Comparison of ENCODE assay signal across 33 mouse cellular contexts in the genomic region with DNA sequence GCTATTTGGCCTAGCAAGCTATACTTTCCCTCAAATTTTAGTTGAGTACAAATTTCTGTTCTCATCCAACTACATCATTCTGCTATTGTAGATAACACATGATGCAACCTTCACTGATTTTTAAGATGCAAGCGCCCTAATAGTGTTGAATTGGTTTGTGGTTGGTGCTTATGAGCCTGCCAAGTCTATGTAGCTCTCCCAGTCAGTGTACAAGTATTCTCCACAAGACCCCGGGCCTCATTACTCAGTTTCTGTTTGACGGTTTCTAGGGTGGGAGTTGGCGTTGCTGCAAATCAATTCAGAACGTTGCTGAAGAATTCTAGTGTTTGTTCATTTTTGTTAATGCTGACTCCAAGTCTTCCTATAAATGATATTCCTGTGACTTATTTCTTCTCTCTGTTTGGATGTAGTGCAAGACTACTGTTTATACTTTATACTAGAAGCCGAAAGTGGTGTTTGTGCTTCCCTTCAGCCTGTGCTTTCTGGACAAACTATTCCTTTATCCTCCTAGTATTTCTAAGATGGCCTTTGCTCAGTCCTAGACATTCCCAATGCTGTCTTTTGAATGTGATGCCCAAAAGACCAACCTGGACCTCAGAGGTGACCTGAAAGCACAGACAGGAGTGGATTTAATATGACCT.
DNase-seq lines count a peak whose midpoint lies in the region; ATAC-seq and TF ChIP-seq lines count a peak whose summit lies in the region.
"Had no signal": no experiment of that assay in that cellular context is flagged by ENCODE, and none has a peak within 500 bp of the region (broad histone marks: within the 10 kb centered on the region; RNA-seq: fewer than 3 reads in every experiment).

No protein-coding gene starts in this region.

- 63% methylated on average over 6 of the region's 6 CpGs for WGBS in kidney, embryonic 15.5 days
- 54% methylated on average over 6 of the region's 6 CpGs for WGBS in kidney, embryonic 16.5 days
- WGBS in midbrain, embryonic 11.5 days = 89% methylated on average over 6 of the region's 6 CpGs
- WGBS in midbrain, embryonic 15.5 days = 90% methylated on average over 6 of the region's 6 CpGs
- 37% methylated on average over 6 of the region's 6 CpGs for WGBS in stomach, embryonic 14.5 days
- WGBS in stomach, postnatal 0 days = 36% methylated on average over 6 of the region's 6 CpGs

- no peak for TF ChIP-seq CTCF in stomach, postnatal 0 days (IDR thresholded peaks at IDR 0.05; ENCODE audit: low read depth)

- H3K4me3 ChIP-seq in kidney, embryonic 15.5 days (replicated peaks) = no peak overlapping the region
- H3K4me3 ChIP-seq in kidney, embryonic 16.5 days (ENCODE audit: low read length) = no peak overlapping the region
- H3K4me3 ChIP-seq in midbrain, embryonic 11.5 days (ENCODE audit: low read depth, low read length) = no peak overlapping the region
- H3K4me3 ChIP-seq in midbrain, embryonic 15.5 days = no peak overlapping the region
- H3K4me3 ChIP-seq in stomach, embryonic 14.5 days (ENCODE audit: low read depth, low read length) = no peak overlapping the region
- H3K4me3 ChIP-seq in stomach, postnatal 0 days (ENCODE audit: low read depth, low read length) = no peak overlapping the region
- H3K4me3 ChIP-seq: embryonic facial prominence, embryonic 10.5 days; embryonic facial prominence, embryonic 13.5 days; erythroblast, embryonic 14.5 days; forebrain, embryonic 10.5 days; heart, embryonic 12.5 days; heart, embryonic 15.5 days; hindbrain, embryonic 10.5 days; hindbrain, embryonic 13.5 days had no signal

- H3K36me3 ChIP-seq in kidney, embryonic 15.5 days = no peaks in the 10 kb centered on the region
- no peaks in the 10 kb centered on the region for H3K36me3 ChIP-seq in kidney, embryonic 16.5 days (ENCODE audit: insufficient read depth, low read length)
- no peaks in the 10 kb centered on the region for H3K36me3 ChIP-seq in midbrain, embryonic 11.5 days (ENCODE audit: control insufficient read depth, insufficient read depth, low read length)
- no peaks in the 10 kb centered on the region for H3K36me3 ChIP-seq in midbrain, embryonic 15.5 days (replicated peaks)
- H3K36me3 ChIP-seq in stomach, embryonic 14.5 days (ENCODE audit: control insufficient read depth, insufficient read depth, low read length) = no peaks in the 10 kb centered on the region
- no peaks in the 10 kb centered on the region for H3K36me3 ChIP-seq in stomach, postnatal 0 days (ENCODE audit: control insufficient read depth, insufficient read depth, low read length)
- H3K36me3 ChIP-seq: embryonic facial prominence, embryonic 10.5 days; embryonic facial prominence, embryonic 13.5 days; forebrain, embryonic 10.5 days; G1E; heart, embryonic 12.5 days; heart, embryonic 15.5 days; hindbrain, embryonic 10.5 days; hindbrain, embryonic 13.5 days had no signal

- H3K9me3 ChIP-seq in kidney, embryonic 15.5 days (replicated peaks) = no peaks in the 10 kb centered on the region
- no peaks in the 10 kb centered on the region for H3K9me3 ChIP-seq in kidney, embryonic 16.5 days (ENCODE audit: low read length)
- no peaks in the 10 kb centered on the region for H3K9me3 ChIP-seq in midbrain, embryonic 11.5 days (ENCODE audit: control insufficient read depth, low read length)
- no peaks in the 10 kb centered on the region for H3K9me3 ChIP-seq in midbrain, embryonic 15.5 days
- no peaks in the 10 kb centered on the region for H3K9me3 ChIP-seq in stomach, embryonic 14.5 days (ENCODE audit: control insufficient read depth, low read depth, low read length)
- no peaks in the 10 kb centered on the region for H3K9me3 ChIP-seq in stomach, postnatal 0 days (ENCODE audit: control insufficient read depth, low read length)
- H3K9me3 ChIP-seq: embryonic facial prominence, embryonic 10.5 days; embryonic facial prominence, embryonic 13.5 days; forebrain, embryonic 10.5 days; G1E; heart, embryonic 12.5 days; heart, embryonic 15.5 days; hindbrain, embryonic 10.5 days; hindbrain, embryonic 13.5 days had no signal

- peak; percentile 77 for DNase-seq in midbrain, embryonic 11.5 days (ENCODE audit: low spot score, missing footprints)
- no peak for DNase-seq in stomach, postnatal 0 days (ENCODE audit: low spot score)
- no peak for DNase-seq in right cerebral cortex, postnatal 14 days
- DNase-seq in spleen, adult 18-20 months = no peak
- DNase-seq: adrenal gland, adult 2 months; adrenal gland, postnatal 14 days; B cell, adult 2 months; cerebellum, adult 11 months; cerebellum, adult 8-10 months; cerebellum, postnatal 10 days; cerebellum, postnatal 36 days; embryo, embryonic 11 days; forebrain, postnatal 0 days; gastrocnemius, postnatal 25 days; heart, adult 18-20 months; heart, postnatal 10 days; heart, postnatal 36 days had no signal

- no peak overlapping the region for H3K4me2 ChIP-seq in kidney, embryonic 15.5 days
- H3K4me2 ChIP-seq in kidney, embryonic 16.5 days (replicated peaks; ENCODE audit: low read depth, low read length) = no peak overlapping the region
- H3K4me2 ChIP-seq in midbrain, embryonic 11.5 days = no peak overlapping the region
- H3K4me2 ChIP-seq in midbrain, embryonic 15.5 days = no peak overlapping the region
- H3K4me2 ChIP-seq in stomach, embryonic 14.5 days (replicated peaks; ENCODE audit: low read depth, low read length) = no peak overlapping the region
- H3K4me2 ChIP-seq in stomach, postnatal 0 days (replicated peaks; ENCODE audit: low read depth) = no peak overlapping the region
- H3K4me2 ChIP-seq: embryonic facial prominence, embryonic 13.5 days; heart, embryonic 12.5 days; heart, embryonic 15.5 days; hindbrain, embryonic 13.5 days had no signal

- 0 out of 2 replicates have a peak overlapping the region, but pooled peaks have one; percentile 33 for H3K27ac ChIP-seq in kidney, embryonic 15.5 days
- no peak overlapping the region for H3K27ac ChIP-seq in kidney, embryonic 16.5 days (ENCODE audit: low read length)
- no peak overlapping the region for H3K27ac ChIP-seq in midbrain, embryonic 11.5 days (ENCODE audit: low read depth, low read length)
- no peak overlapping the region for H3K27ac ChIP-seq in midbrain, embryonic 15.5 days
- peak overlapping the region; percentile 66 for H3K27ac ChIP-seq in stomach, embryonic 14.5 days (ENCODE audit: low read length)
- 0 out of 2 replicates have a peak overlapping the region, but pooled peaks have one; percentile 36 for H3K27ac ChIP-seq in stomach, postnatal 0 days (replicated peaks)
- H3K27ac ChIP-seq: embryonic facial prominence, embryonic 10.5 days; embryonic facial prominence, embryonic 13.5 days; forebrain, embryonic 10.5 days; heart, embryonic 15.5 days; hindbrain, embryonic 10.5 days; hindbrain, embryonic 13.5 days had no signal

- no peaks in the 10 kb centered on the region for H3K4me1 ChIP-seq in kidney, embryonic 15.5 days
- H3K4me1 ChIP-seq in kidney, embryonic 16.5 days (ENCODE audit: insufficient read depth, low read length) = no peaks in the 10 kb centered on the region
- H3K4me1 ChIP-seq in midbrain, embryonic 11.5 days (ENCODE audit: control insufficient read depth, insufficient read depth, low read length) = no peaks in the 10 kb centered on the region
- no peaks in the 10 kb centered on the region for H3K4me1 ChIP-seq in midbrain, embryonic 15.5 days
- no peaks in the 10 kb centered on the region for H3K4me1 ChIP-seq in stomach, embryonic 14.5 days (ENCODE audit: control insufficient read depth, insufficient read depth, low read length)
- no peaks in the 10 kb centered on the region for H3K4me1 ChIP-seq in stomach, postnatal 0 days (replicated peaks; ENCODE audit: control insufficient read depth, insufficient read depth)
- H3K4me1 ChIP-seq: embryonic facial prominence, embryonic 10.5 days; embryonic facial prominence, embryonic 13.5 days; forebrain, embryonic 10.5 days; heart, embryonic 12.5 days; heart, embryonic 15.5 days; hindbrain, embryonic 10.5 days; hindbrain, embryonic 13.5 days had no signal

- no peak overlapping the region for H3K9ac ChIP-seq in kidney, embryonic 15.5 days
- H3K9ac ChIP-seq in kidney, embryonic 16.5 days (replicated peaks; ENCODE audit: low read length) = no peak overlapping the region
- no peak overlapping the region for H3K9ac ChIP-seq in midbrain, embryonic 11.5 days (ENCODE audit: low read length)
- H3K9ac ChIP-seq in midbrain, embryonic 15.5 days = no peak overlapping the region
- H3K9ac ChIP-seq in stomach, embryonic 14.5 days (replicated peaks; ENCODE audit: low read depth, low read length) = no peak overlapping the region
- H3K9ac ChIP-seq in stomach, postnatal 0 days (ENCODE audit: low read length) = no peak overlapping the region
- H3K9ac ChIP-seq: embryonic facial prominence, embryonic 13.5 days; forebrain, postnatal 0 days; heart, embryonic 12.5 days; heart, embryonic 15.5 days; hindbrain, embryonic 13.5 days had no signal

- no peak for TF ChIP-seq EP300 in stomach, postnatal 0 days (optimal IDR thresholded peaks at IDR 0.05)

- ATAC-seq in kidney, embryonic 15.5 days (replicated peaks; ENCODE audit: low FRiP score) = no peak
- ATAC-seq in kidney, embryonic 16.5 days (ENCODE audit: low FRiP score, low TSS enrichment) = no peak
- ATAC-seq in midbrain, embryonic 11.5 days (ENCODE audit: low FRiP score) = no peak
- ATAC-seq in midbrain, embryonic 15.5 days (replicated peaks) = no peak
- ATAC-seq in stomach, embryonic 14.5 days (ENCODE audit: insufficient number of reproducible peaks, insufficient read depth, low FRiP score, low read depth) = peak; percentile 71; the same call in 1 of the 2 replicates
- ATAC-seq in stomach, postnatal 0 days (ENCODE audit: low FRiP score, low TSS enrichment) = peak; percentile 66; the same call in 1 of the 2 replicates
- ATAC-seq: forebrain, embryonic 14.5 days; forebrain, postnatal 0 days; hindbrain, embryonic 16.5 days had no signal

- H3K27me3 ChIP-seq in kidney, embryonic 15.5 days = no peaks in the 10 kb centered on the region
- H3K27me3 ChIP-seq in kidney, embryonic 16.5 days (ENCODE audit: insufficient read depth, low read length) = no peaks in the 10 kb centered on the region
- H3K27me3 ChIP-seq in midbrain, embryonic 11.5 days (ENCODE audit: control insufficient read depth, insufficient read depth, low read length) = no peaks in the 10 kb centered on the region
- H3K27me3 ChIP-seq in midbrain, embryonic 15.5 days (replicated peaks) = no peaks in the 10 kb centered on the region
- H3K27me3 ChIP-seq in stomach, embryonic 14.5 days (ENCODE audit: control insufficient read depth, insufficient read depth, low read length) = no peaks in the 10 kb centered on the region
- no peaks in the 10 kb centered on the region for H3K27me3 ChIP-seq in stomach, postnatal 0 days (ENCODE audit: control insufficient read depth, insufficient read depth, low read length)
- H3K27me3 ChIP-seq: CH12.LX; embryonic facial prominence, embryonic 13.5 days; heart, embryonic 12.5 days; heart, embryonic 15.5 days; hindbrain, embryonic 13.5 days had no signal

Comparison
In these comparisons a context has a peak if more than half of its experiments do, and no peak if none do; other contexts are left out.
1. H3K27ac ChIP-seq: peak in kidney, embryonic 15.5 days (single experiment), stomach, embryonic 14.5 days (single experiment) and stomach, postnatal 0 days (single experiment); none in kidney, embryonic 16.5 days (single experiment), midbrain, embryonic 11.5 days (single experiment) and midbrain, embryonic 15.5 days (single experiment).
2. ATAC-seq: peak in stomach, embryonic 14.5 days (single experiment) and stomach, postnatal 0 days (single experiment); none in kidney, embryonic 15.5 days (single experiment), kidney, embryonic 16.5 days (single experiment), midbrain, embryonic 11.5 days (single experiment) and midbrain, embryonic 15.5 days (single experiment).